Mouse (Mus musculus) liver, adult 2 months (tissue): ENCODE measurements around the gene Deup1. TPM values are rescaled to one million over a fixed set of nuclear protein-coding genes. Genes with fewer than 3 reads are reported as not detected.

Source experiments
- DNase-seq: peaks from one replicate; pipeline ENCODE4 v3.0.0-alpha.2; 2011; ENCODE audit warnings: low read depth, low spot score; ENCODE audit errors: extremely low read depth
- H3K27ac ChIP-seq: fragments of 200-500 bp; replicated peaks from 2 replicates; pipeline ENCODE4 v1.5.1; 2012; ENCODE audit warnings: low read depth, mild to moderate bottlenecking, control low read depth, inconsistent platforms, low read length; ENCODE audit not compliant: insufficient read depth
- H3K27me3 ChIP-seq: fragments of 200-500 bp; 2 replicates; pipeline ENCODE4 v1.6.1; 2012; ENCODE audit warnings: mild to moderate bottlenecking, moderate library complexity, low read length, inconsistent platforms; ENCODE audit not compliant: control insufficient read depth, insufficient read depth
- H3K36me3 ChIP-seq: fragments of 200-500 bp; 2 replicates; pipeline ENCODE4 v1.6.1; 2012; ENCODE audit warnings: low read length, inconsistent platforms; ENCODE audit not compliant: control insufficient read depth, insufficient read depth
- H3K4me1 ChIP-seq: fragments of 200-500 bp; 2 replicates; pipeline ENCODE4 v1.6.1; 2011; ENCODE audit warnings: low read length; ENCODE audit not compliant: control insufficient read depth, insufficient read depth
- H3K4me3 ChIP-seq: fragments of 200-500 bp; 2 replicates; pipeline ENCODE4 v1.5.1; 2011; ENCODE audit warnings: low read depth, mild to moderate bottlenecking, control low read depth, low read length, moderate library complexity; ENCODE audit not compliant: insufficient read depth
- H3K79me2 ChIP-seq: fragments of 200-500 bp; 2 replicates; pipeline ENCODE4 v1.6.1; 2012; ENCODE audit warnings: inconsistent platforms, mild to moderate bottlenecking, low read length, moderate library complexity; ENCODE audit not compliant: control insufficient read depth, insufficient read depth
- H3K9ac ChIP-seq: fragments of 200-500 bp; 2 replicates; pipeline ENCODE4 v1.6.1; 2012; ENCODE audit warnings: low read depth, mild to moderate bottlenecking, control low read depth, inconsistent platforms, low read length
- CTCF ChIP-seq: fragments of 200-500 bp; IDR thresholded peaks from 2 replicates; pipeline ENCODE4 v1.5.1; 2011; ENCODE audit warnings: low read depth, low read length, control low read depth
- POLR2A ChIP-seq: fragments of 200-500 bp; IDR thresholded peaks from 2 replicates; pipeline ENCODE4 v1.6.1; 2011; ENCODE audit warnings: low read length, control low read depth; ENCODE audit not compliant: insufficient read depth; ENCODE audit errors: extremely low read depth
- WGBS: fragments of 180-500 bp; shearing (Covaris S2); methylation state at CpG from one replicate; pipeline ENCODE4 v1.1.7; 2018; 5-methylcytosine and 5-hydroxymethylcytosine counted together
- polyA plus RNA-seq: library from polyadenylated mRNA; depleted of rRNA; stranded (reverse); fragments of >200 nt; gene quantifications from 2 replicates; pipeline ENCODE4 v1.2.3, GENCODE M21; 2012
- total RNA-seq: library from RNA; depleted of rRNA; stranded (reverse); fragments of >200 nt; gene quantifications from 2 replicates; pipeline ENCODE4 v1.2.3, GENCODE M21; 2014

Deup1 gene
- total and polyA plus RNA-seq, 2 experiments: 0.09 TPM; not detected in 1

GRCm38 (mm10) chr9:15550461-15550961 is 77.2 kb downstream of the Deup1 start:
- Histone ChIP-seq H3K27ac (no peak overlapping the region), H3K4me1 (no peaks in the 10 kb centered on the region), H3K79me2 (no peaks in the 10 kb centered on the region), H3K9ac (no peak overlapping the region), H3K36me3 (no peaks in the 10 kb centered on the region), H3K4me3 (no peak overlapping the region), H3K27me3 (no peaks in the 10 kb centered on the region)
- DNase-seq: no peak
- TF ChIP-seq CTCF (no peak), POLR2A (no peak)
- 73% methylated on average over 4 of the region's 4 CpGs for WGBS

GRCm38 (mm10) chr9:15541735-15542354 is 85.9 kb downstream of the Deup1 start:
- peak; percentile 85 for DNase-seq
- Histone ChIP-seq H3K4me3 (no peak overlapping the region), H3K27me3 (no peaks in the 10 kb centered on the region), H3K27ac (peak overlapping the region; percentile 63), H3K79me2 (no peaks in the 10 kb centered on the region), H3K4me1 (peaks cover 22% of the 10 kb centered on the region), H3K9ac (no peak overlapping the region), H3K36me3 (no peaks in the 10 kb centered on the region)
- no peak for TF ChIP-seq POLR2A
- 22% methylated on average over 5 of the region's 5 CpGs for WGBS

GRCm38 (mm10) chr9:15538979-15539533 is 88.7 kb downstream of the Deup1 start:
- 92% methylated on average over 8 of the region's 8 CpGs for WGBS
- Histone ChIP-seq H3K4me1 (peaks cover 35% of the 10 kb centered on the region), H3K27ac (no peak overlapping the region), H3K36me3 (no peaks in the 10 kb centered on the region), H3K4me3 (no peak overlapping the region), H3K27me3 (no peaks in the 10 kb centered on the region), H3K9ac (no peak overlapping the region), H3K79me2 (no peaks in the 10 kb centered on the region)
- no peak for TF ChIP-seq CTCF
- TF ChIP-seq POLR2A: no peak
- DNase-seq: no peak

- H3K79me2 ChIP-seq: no peaks in the 10 kb centered on the region
- no peak overlapping the region for H3K4me3 ChIP-seq
- H3K27ac ChIP-seq: no peak overlapping the region
- H3K9ac ChIP-seq: no peak overlapping the region
- TF ChIP-seq POLR2A (no peak), CTCF (peak; percentile 18; the same call in 1 of the 2 replicates)
- no peaks in the 10 kb centered on the region for H3K36me3 ChIP-seq
- 52% methylated on average over 3 of the region's 3 CpGs for WGBS
- DNase-seq: peak; percentile 68
- peaks cover 35% of the 10 kb centered on the region for H3K4me1 ChIP-seq
- no peaks in the 10 kb centered on the region for H3K27me3 ChIP-seq
Observed at GRCm38 (mm10) chr9:15537455-15538048, 90.2 kb downstream of the Deup1 start.

GRCm38 (mm10) chr9:15536861-15537426 is 90.8 kb downstream of the Deup1 start:
- Histone ChIP-seq H3K36me3 (no peaks in the 10 kb centered on the region), H3K4me1 (peaks cover 31% of the 10 kb centered on the region), H3K9ac (no peak overlapping the region), H3K27me3 (no peaks in the 10 kb centered on the region), H3K79me2 (no peaks in the 10 kb centered on the region), H3K27ac (no peak overlapping the region), H3K4me3 (no peak overlapping the region)
- no peak for TF ChIP-seq CTCF
- DNase-seq: peak; percentile 46
- WGBS: 57% methylated on average over 5 of the region's 5 CpGs

- DNase-seq: peak; percentile 89
- Histone ChIP-seq H3K27ac (peak overlapping the region; percentile 87), H3K4me1 (peaks cover 25% of the 10 kb centered on the region), H3K9ac (peak overlapping the region; percentile 50; the same call in 1 of the 2 replicates), H3K79me2 (0 out of 2 replicates have a peak, but pooled peaks cover under 1% of the 10 kb centered on the region), H3K27me3 (no peaks in the 10 kb centered on the region), H3K4me3 (no peak overlapping the region), H3K36me3 (no peaks in the 10 kb centered on the region)
- WGBS: 18% methylated on average over 5 of the region's 5 CpGs
- no peak for TF ChIP-seq CTCF
- no peak for TF ChIP-seq POLR2A
Observed at GRCm38 (mm10) chr9:15535418-15535817, 92.3 kb downstream of the Deup1 start.
